Mouse (Mus musculus) T-helper 17 cell (primary cell): ENCODE measurements around the gene Acss1.

Source experiments
- in situ Hi-C, 2 experiments: fragments of 300-600 bp; cut with MboI, MseI; formaldehyde crosslinking; loops; 1 replicate in 1 of 2; 2 replicates in 1 of 2; pipeline ENCODE4 v1.15.1; 2025; ENCODE audit warnings: high pct_unique_total_duplicates in 2 of 2

Acss1 gene

DNA sequence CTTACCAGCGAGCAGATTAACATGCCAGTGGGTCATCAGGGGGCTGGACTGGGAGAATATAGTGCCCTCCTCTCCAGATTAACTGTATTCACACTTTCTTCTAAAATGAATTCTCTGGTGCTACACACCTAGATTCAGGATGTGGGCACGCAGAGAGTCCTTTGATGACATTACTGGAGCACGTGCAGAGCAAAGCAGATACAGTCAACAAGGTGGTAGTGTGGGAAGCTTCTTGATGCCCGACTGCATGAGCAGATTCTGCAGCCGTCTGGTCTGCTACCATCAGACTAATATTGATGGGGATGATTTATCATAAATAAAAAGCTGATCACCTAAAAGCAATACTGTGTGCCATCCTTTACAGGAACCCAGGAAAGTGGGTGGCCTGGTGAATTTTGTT is 89.7 kb downstream of the Acss1 start:
- in situ Hi-C loops = loop anchor here in 1 of 2 experiments (10.0 kb wide), 1 partner anchor 326 kb away; the partner anchor contains the start of genes Abhd12 and Gins1

DNA sequence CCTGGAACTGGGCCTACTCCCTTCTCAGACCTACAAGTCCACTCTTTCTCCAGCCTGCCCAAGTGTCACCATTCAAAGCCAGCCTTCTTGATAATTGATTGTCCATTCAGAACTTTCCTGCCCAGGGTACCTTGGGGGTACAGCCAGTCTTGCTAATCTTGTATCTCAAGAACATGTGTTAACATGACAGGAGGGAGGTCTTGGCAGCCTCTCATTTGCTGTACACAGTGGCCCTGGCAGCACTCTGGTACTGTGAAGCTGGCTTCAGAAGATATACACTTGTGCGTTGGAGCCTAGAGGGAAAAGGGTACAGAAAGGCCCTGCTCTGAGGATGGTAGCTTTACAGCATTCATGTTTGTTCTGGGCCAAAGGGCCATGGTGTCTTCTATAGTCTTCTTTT is 92.0 kb downstream of the Acss1 start:
- in situ Hi-C loops = loop anchor here in 1 of 2 experiments (10.0 kb wide), 1 partner anchor 329 kb away; the partner anchor contains the start of genes Abhd12 and Gins1

DNA sequence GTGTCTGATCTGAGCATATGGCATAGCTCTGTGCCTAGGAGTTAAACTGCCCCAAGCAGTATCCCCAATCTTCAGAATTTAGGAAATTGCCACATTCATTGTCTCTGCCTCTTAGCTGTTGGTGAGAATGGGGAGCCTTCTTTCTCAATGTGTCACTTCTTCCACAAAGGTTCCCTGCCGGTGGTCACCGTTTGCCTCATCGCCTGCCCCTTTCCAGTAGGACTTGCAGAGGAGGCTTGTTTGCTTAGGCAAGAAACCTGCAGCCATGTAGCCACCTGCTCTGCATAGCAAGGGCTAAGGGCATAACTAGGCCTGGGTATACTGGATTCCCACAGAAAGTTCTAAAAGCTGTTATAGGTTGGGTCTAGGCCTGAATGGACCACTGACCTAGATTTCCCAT is 95.8 kb downstream of the Acss1 start:
- in situ Hi-C loops = loop anchor here (5.0 to 25.0 kb wide), 4 partner anchors 175 to 1710 kb away; partner anchors contain the start of genes 9230104L09Rik (in 1 of the 2), Abhd12 (in 1 of the 2), Entpd6 (in 1 of the 2) and Gins1 (in 1 of the 2)

DNA sequence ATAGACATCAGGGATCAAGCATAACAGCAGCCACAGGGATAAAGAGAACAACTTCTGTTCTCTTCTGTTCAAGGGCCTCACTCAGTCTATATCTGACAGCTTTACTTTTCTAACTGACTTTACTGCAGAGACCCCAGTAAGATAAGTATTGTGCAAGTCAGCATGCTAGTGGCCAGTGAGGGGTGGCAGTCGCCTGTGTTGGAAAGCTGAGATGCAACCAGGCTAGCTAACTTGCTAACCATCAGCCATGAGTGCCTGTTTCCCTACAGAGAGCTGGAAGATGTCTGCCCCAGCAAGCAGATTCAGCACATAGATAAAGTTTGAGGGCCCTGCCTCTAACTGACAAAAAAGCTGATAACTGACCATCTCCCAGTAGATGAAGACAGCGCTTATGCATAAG is 97.5 kb downstream of the Acss1 start:
- in situ Hi-C loops = loop anchor here (5.0 to 25.0 kb wide), 4 partner anchors 177 to 1708 kb away; partner anchors contain the start of genes 9230104L09Rik (in 1 of the 2), Abhd12 (in 1 of the 2), Entpd6 (in 1 of the 2) and Gins1 (in 1 of the 2)

DNA sequence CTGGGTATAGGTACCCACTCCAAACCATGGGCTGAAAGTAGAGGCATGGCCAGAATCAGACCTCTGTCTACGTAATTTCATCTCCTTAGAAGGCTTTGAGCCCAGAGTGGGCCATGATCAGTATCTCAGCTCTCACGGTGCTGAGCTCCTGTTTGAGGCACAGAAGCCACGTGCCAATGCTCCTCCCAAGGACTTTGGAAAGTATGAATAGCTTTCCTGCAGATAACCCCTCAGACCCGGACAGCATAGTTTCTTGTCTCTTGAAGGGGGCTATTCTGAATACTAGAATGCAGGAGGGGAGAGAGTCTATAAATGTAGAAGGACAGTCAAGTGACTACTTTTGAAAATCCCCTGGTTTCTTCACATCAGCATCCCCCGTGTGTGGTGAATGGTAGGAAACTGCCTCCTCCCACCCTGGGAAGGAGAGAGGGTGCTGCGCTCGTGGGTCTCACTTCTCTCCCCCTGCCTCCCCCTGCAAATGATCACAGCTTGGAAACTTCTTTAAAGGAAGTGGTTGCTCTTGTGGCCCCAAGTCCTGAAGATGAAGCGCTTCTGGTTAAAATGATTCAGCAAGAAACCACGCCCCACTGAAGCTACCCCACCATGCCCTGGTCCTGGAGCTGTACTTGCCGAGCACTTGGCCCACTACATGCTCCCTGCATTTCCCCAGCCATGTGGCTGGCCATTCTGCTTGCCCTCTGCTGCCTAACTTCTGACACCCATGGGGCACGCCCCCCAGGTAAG is 98.3 kb downstream of the Acss1 start, which contains the start of gene Cst7:
Gene Cst7 (plus strand): TSS at position 569 of the 744 bp plus-strand sequence.
- in situ Hi-C loops = loop anchor here (5.0 to 25.0 kb wide), 5 partner anchors 102 to 1708 kb away; partner anchors contain the start of genes 9230104L09Rik (in 1 of the 2), Abhd12 (in 1 of the 2), Entpd6 (in 1 of the 2) and Gins1 (in 1 of the 2)
